Mouse (Mus musculus) bone marrow macrophage, adult 2 months (primary cell): ENCODE results near the gene Daglb.

Experiments used
- CTCF ChIP-seq: IDR thresholded peaks from 2 replicates; pipeline ENCODE4 v1.5.1; 2012; ENCODE audit warnings: low read depth, mild to moderate bottlenecking, low read length, moderate library complexity
- POLR2A ChIP-seq: IDR thresholded peaks from 2 replicates; pipeline ENCODE4 v1.6.1; 2012; ENCODE audit warnings: mild to moderate bottlenecking, low read depth, low read length, borderline replicate concordance

DNA sequence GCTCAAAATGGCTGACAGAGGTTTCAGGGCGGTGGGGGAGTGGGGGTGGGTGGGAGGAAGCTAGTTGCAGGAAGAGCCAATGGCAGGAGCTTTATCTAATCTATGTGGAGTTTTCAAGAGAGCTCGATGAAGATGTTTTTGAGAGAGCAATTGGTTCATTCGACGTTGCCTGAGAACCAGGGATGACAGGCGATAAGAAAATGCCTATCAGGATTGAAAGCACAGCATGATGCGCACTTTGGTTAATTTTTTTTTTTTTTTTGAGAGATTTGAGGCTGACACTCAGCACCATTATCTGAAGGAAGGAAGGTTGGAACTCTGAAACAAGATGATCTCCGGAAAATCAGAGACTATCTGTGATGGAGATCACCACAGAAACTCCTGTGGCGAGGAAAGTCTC lies 74.7 kb downstream of the Daglb start:
- no peak for TF ChIP-seq CTCF
- TF ChIP-seq POLR2A: no peak
